Mouse (Mus musculus) spleen, adult 2 months (tissue): ENCODE data around the gene Gm20431. TPM values are rescaled to one million over a fixed set of nuclear protein-coding genes. Genes with fewer than 3 reads are reported as not detected.

Source experiments
- DNase-seq, 2 experiments: peaks; one replicate each; pipeline versions ENCODE4 v3.0.0 to v3.0.0-alpha.2; 2012 to 2021; ENCODE audit warnings: low spot score in 2 of 2, low read depth in 1 of 2
- H3K27ac ChIP-seq: fragments of 200-500 bp; 2 replicates; pipeline ENCODE4 v1.5.1; 2012; ENCODE audit warnings: low read length, inconsistent platforms; ENCODE audit not compliant: insufficient read depth
- H3K27me3 ChIP-seq: fragments of 200-500 bp; 2 replicates; pipeline ENCODE4 v1.6.1; 2012; ENCODE audit warnings: mild to moderate bottlenecking, moderate library complexity, low read length, inconsistent platforms; ENCODE audit not compliant: control insufficient read depth, insufficient read depth
- H3K36me3 ChIP-seq: fragments of 200-500 bp; 2 replicates; pipeline ENCODE4 v1.6.1; 2012; ENCODE audit warnings: mild to moderate bottlenecking, low read length, inconsistent platforms; ENCODE audit not compliant: control insufficient read depth, insufficient read depth
- H3K4me1 ChIP-seq: fragments of 200-500 bp; 2 replicates; pipeline ENCODE4 v1.6.1; 2011; ENCODE audit warnings: inconsistent platforms; ENCODE audit not compliant: control insufficient read depth, insufficient read depth, insufficient read length
- H3K4me3 ChIP-seq: fragments of 200-500 bp; 2 replicates; pipeline ENCODE4 v1.5.1; 2011; ENCODE audit warnings: mild to moderate bottlenecking, inconsistent platforms; ENCODE audit not compliant: insufficient read depth, insufficient read length; ENCODE audit errors: extremely low read depth
- CTCF ChIP-seq: fragments of 200-500 bp; IDR thresholded peaks from 2 replicates; pipeline ENCODE4 v1.5.1; 2011; ENCODE audit warnings: mild to moderate bottlenecking, inconsistent platforms; ENCODE audit not compliant: insufficient read depth, insufficient read length, insufficient replicate concordance; ENCODE audit errors: extremely low read depth
- POLR2A ChIP-seq: fragments of 200-500 bp; IDR thresholded peaks from 2 replicates; pipeline ENCODE4 v1.6.1; 2011; ENCODE audit warnings: low read depth, low read length, inconsistent platforms
- WGBS: fragments of 180-500 bp; shearing (Covaris S2); methylation state at CpG from one replicate; pipeline ENCODE4 v1.1.7; 2018; 5-methylcytosine and 5-hydroxymethylcytosine counted together
- polyA plus RNA-seq: library from polyadenylated mRNA; depleted of rRNA; stranded (reverse); fragments of >200 nt; gene quantifications from 2 replicates; pipeline ENCODE4 v1.2.3, GENCODE M21; 2012

The Gm20431 gene
- polyA plus RNA-seq, 1 experiment = 13.2 TPM

- Histone ChIP-seq H3K36me3 (no peaks in the 10 kb centered on the region), H3K4me3 (no peak overlapping the region), H3K27me3 (no peaks in the 10 kb centered on the region), H3K27ac (peak overlapping the region; percentile 67; the same call in 1 of the 2 replicates), H3K4me1 (peaks cover 8% of the 10 kb centered on the region; the same call in 1 of the 2 replicates)
- DNase-seq = no peak
- WGBS = 84% methylated on average over 6 of the region's 6 CpGs
- TF ChIP-seq CTCF = no peak
- no peak for TF ChIP-seq POLR2A
Measured at GRCm38 (mm10) chr2:167702126-167702525, 40.8 kb upstream of the Gm20431 start.

- no peaks in the 10 kb centered on the region for H3K27me3 ChIP-seq
- H3K36me3 ChIP-seq = no peaks in the 10 kb centered on the region
- peaks cover 8% of the 10 kb centered on the region; the same call in 1 of the 2 replicates for H3K4me1 ChIP-seq
- no peak overlapping the region for H3K4me3 ChIP-seq
- no peak for TF ChIP-seq POLR2A
- no peak for TF ChIP-seq CTCF
- no peak for DNase-seq
- WGBS = 41% methylated on average over 5 of the region's 5 CpGs
- H3K27ac ChIP-seq = peak overlapping the region; percentile 67
Measured at GRCm38 (mm10) chr2:167701472-167701871, 40.2 kb upstream of the Gm20431 start.

GRCm38 (mm10) chr2:167700018-167700417, 38.7 kb upstream of the Gm20431 start:
- 79% methylated on average over 5 of the region's 5 CpGs for WGBS
- no peak for DNase-seq
- Histone ChIP-seq H3K4me3 (no peak overlapping the region), H3K36me3 (no peaks in the 10 kb centered on the region), H3K27ac (no peak overlapping the region), H3K27me3 (no peaks in the 10 kb centered on the region), H3K4me1 (peaks cover 8% of the 10 kb centered on the region; the same call in 1 of the 2 replicates)
- TF ChIP-seq CTCF (no peak), POLR2A (no peak)

- Histone ChIP-seq H3K27ac (peak overlapping the region; percentile 84), H3K4me3 (no peak overlapping the region; the same call in 1 of the 2 replicates), H3K36me3 (no peaks in the 10 kb centered on the region), H3K27me3 (no peaks in the 10 kb centered on the region), H3K4me1 (peaks cover 8% of the 10 kb centered on the region; the same call in 1 of the 2 replicates)
- 2% methylated on average over 5 of the region's 5 CpGs for WGBS
- TF ChIP-seq POLR2A = no peak; the same call in 1 of the 2 replicates
- TF ChIP-seq CTCF = no peak
- DNase-seq = peak; percentile 56 to 81
Measured at GRCm38 (mm10) chr2:167697902-167698301, 36.6 kb upstream of the Gm20431 start.

GRCm38 (mm10) chr2:167696143-167696542, 34.8 kb upstream of the Gm20431 start:
- no peaks in the 10 kb centered on the region for H3K27me3 ChIP-seq
- DNase-seq = no peak
- TF ChIP-seq POLR2A (no peak), CTCF (no peak)
- WGBS = 90% methylated on average over 7 of the region's 7 CpGs
- no peak overlapping the region for H3K4me3 ChIP-seq
- no peak overlapping the region for H3K27ac ChIP-seq
- H3K36me3 ChIP-seq = no peaks in the 10 kb centered on the region
- H3K4me1 ChIP-seq = peaks cover 2% of the 10 kb centered on the region; the same call in 1 of the 2 replicates

- 83% methylated on average over 14 of the region's 14 CpGs for WGBS
- Histone ChIP-seq H3K36me3 (no peaks in the 10 kb centered on the region), H3K27ac (no peak overlapping the region), H3K4me1 (peaks cover 2% of the 10 kb centered on the region; the same call in 1 of the 2 replicates), H3K4me3 (no peak overlapping the region), H3K27me3 (no peaks in the 10 kb centered on the region)
- no peak for DNase-seq
- no peak for TF ChIP-seq POLR2A
- no peak for TF ChIP-seq CTCF
Measured at GRCm38 (mm10) chr2:167695491-167695890, 34.2 kb upstream of the Gm20431 start.

GRCm38 (mm10) chr2:167694963-167695362, 33.7 kb upstream of the Gm20431 start:
- Histone ChIP-seq H3K27me3 (no peaks in the 10 kb centered on the region), H3K4me3 (no peak overlapping the region), H3K4me1 (peaks cover 2% of the 10 kb centered on the region; the same call in 1 of the 2 replicates), H3K27ac (no peak overlapping the region), H3K36me3 (no peaks in the 10 kb centered on the region)
- 87% methylated on average over 7 of the region's 7 CpGs for WGBS
- TF ChIP-seq CTCF (no peak), POLR2A (no peak)
- DNase-seq = no peak
